Mouse (Mus musculus): ENCODE data around the gene Olfr676.
"Not testable (repeated sequence)": the region's sequence is repeated elsewhere in the genome, so short reads cannot be mapped to it uniquely, and the experiment has no call there.

Olfr676 gene

GRCm38 (mm10) chr7:105032398-105032797 lies at the start of gene Olfr676:
TSS of gene Olfr676 (plus strand) at chr7:105032698.
- DNase-seq, result no peak

- DNase-seq, result no peak
Measured at GRCm38 (mm10) chr7:105001929-105002328, 30.6 kb upstream of the Olfr676 start, which contains the start of gene Olfr672. TSS of gene Olfr672 (minus strand) at chr7:105002029.

- DNase-seq, result no peak
Measured at GRCm38 (mm10) chr7:105022530-105022929, 10.0 kb upstream of the Olfr676 start.

GRCm38 (mm10) chr7:105028360-105028759 lies 4.1 kb upstream of the Olfr676 start, which contains the start of gene Olfr675:
TSS of gene Olfr675 (minus strand) at chr7:105028460.
- no peak for DNase-seq

- DNase-seq, result not testable (repeated sequence)
Measured at GRCm38 (mm10) chr7:105033836-105034235, 1.3 kb downstream of the Olfr676 start.

GRCm38 (mm10) chr7:105058951-105059350 lies 26.5 kb downstream of the Olfr676 start:
- no peak for DNase-seq

- no peak for DNase-seq
Measured at GRCm38 (mm10) chr7:105064175-105064574, 31.7 kb downstream of the Olfr676 start, which contains the start of gene Olfr678. TSS of gene Olfr678 (plus strand) at chr7:105064475.

- DNase-seq, result no peak
Measured at GRCm38 (mm10) chr7:105080905-105081304, 48.4 kb downstream of the Olfr676 start, which contains the start of gene Olfr679. TSS of gene Olfr679 (plus strand) at chr7:105081205.
